Comparison of ENCODE assay signal across 8 mouse cellular contexts in genomic region chr8:19979536-19980345, GRCm38 (mm10).
A peak's percentile ranks its signal among the peaks of the same experiment; 100 is the strongest.
DNase-seq lines count a peak whose midpoint lies in the region; ATAC-seq and TF ChIP-seq lines count a peak whose summit lies in the region.

No protein-coding gene starts in this region.

- peak; percentile 40; the same call in 1 of the 2 replicates for TF ChIP-seq POLR2A in CH12.LX (IDR thresholded peaks at IDR 0.05; ENCODE audit: low read depth, low read length)
- TF ChIP-seq POLR2A in thymus, adult 2 months (IDR thresholded peaks at IDR 0.05; ENCODE audit: control insufficient read depth, extremely low read depth, insufficient read depth, low read length, poor library complexity) = peak; percentile 33; the same call in 1 of the 2 replicates

- in situ Hi-C loops in CH12.LX (cut with MboI; ENCODE audit: low pct_ligation_motif_present, low pct_unique_long_range_greater_than_20kb, low sequenced_read_pairs) = no loop called here

- dilution Hi-C loops in CH12.LX (cut with MboI; ENCODE audit: extremely low pct_ligation_motif_present, extremely low pct_unique_long_range_greater_than_20kb, low sequenced_read_pairs) = no loop called here

- no peak for TF ChIP-seq EP300 in CH12.LX (IDR thresholded peaks at IDR 0.05; ENCODE audit: low read length)
- TF ChIP-seq EP300 in heart, postnatal 0 days (IDR thresholded peaks at IDR 0.05; ENCODE audit: low read depth) = no peak

- peak; percentile 43 for DNase-seq in CH12.LX (ENCODE audit: extremely low read depth)
- peak; percentile 79 for DNase-seq in c-Kit-positive CD71-positive TER-119-positive erythroid progenitor cells, embryonic 14.5 days (ENCODE audit: low spot score)
- peak; percentile 85 for DNase-seq in forebrain, embryonic 11.5 days (ENCODE audit: low spot score)
- peak; percentile 51 for DNase-seq in heart, postnatal 0 days (ENCODE audit: low spot score)
- peak; percentile 56 to 82 for DNase-seq in kidney, postnatal 36 days
- peak; percentile 92 for DNase-seq in lung, embryonic 14.5 days
- DNase-seq in ovary, adult 18-20 months (ENCODE audit: low spot score) = peak; percentile 33
- DNase-seq in thymus, adult 2 months = peak; percentile 57

- TF ChIP-seq CTCF in CH12.LX (conservative IDR thresholded peaks at IDR 0.05 in 1 of 2, IDR thresholded peaks at IDR 0.05 in 1 of 2; ENCODE audit: low read depth in 2 of 2, low read length in 2 of 2) = peak in 1 of 2 experiments; percentile 67; a peak in 3 of 4 replicates
- TF ChIP-seq CTCF in heart, postnatal 0 days (IDR thresholded peaks at IDR 0.05; ENCODE audit: low read depth) = peak; percentile 70
- TF ChIP-seq CTCF in lung, embryonic 14.5 days (IDR thresholded peaks at IDR 0.05; ENCODE audit: low read depth) = peak; percentile 89
- peak; percentile 94 for TF ChIP-seq CTCF in thymus, adult 2 months (IDR thresholded peaks at IDR 0.05; ENCODE audit: borderline replicate concordance, control insufficient read depth, extremely low read depth, insufficient read depth, low read length, poor library complexity)

- H3K27ac ChIP-seq in CH12.LX (ENCODE audit: insufficient read depth, low read depth) = no peak overlapping the region
- H3K27ac ChIP-seq in forebrain, embryonic 11.5 days (ENCODE audit: low read depth, low read length) = no peak overlapping the region
- H3K27ac ChIP-seq in heart, postnatal 0 days (ENCODE audit: low read depth) = no peak overlapping the region; the same call in 1 of the 2 replicates
- no peak overlapping the region for H3K27ac ChIP-seq in lung, embryonic 14.5 days (ENCODE audit: low read depth)
- H3K27ac ChIP-seq in thymus, adult 2 months (ENCODE audit: control insufficient read depth, insufficient read depth, low read length) = no peak overlapping the region

- peak; percentile 10 for TF ChIP-seq RAD21 in CH12.LX (IDR thresholded peaks at IDR 0.05; ENCODE audit: low read depth, low read length)

- peaks cover 2% of the 10 kb centered on the region for H3K9me3 ChIP-seq in CH12.LX (replicated peaks; ENCODE audit: low read length)
- H3K9me3 ChIP-seq in forebrain, embryonic 11.5 days (ENCODE audit: control insufficient read depth, low read length) = peaks cover 6% of the 10 kb centered on the region; the same call in 1 of the 2 replicates
- no peaks in the 10 kb centered on the region for H3K9me3 ChIP-seq in heart, postnatal 0 days (replicated peaks; ENCODE audit: control insufficient read depth, low read length)
- H3K9me3 ChIP-seq in lung, embryonic 14.5 days (ENCODE audit: low read depth, low read length) = peaks cover 8% of the 10 kb centered on the region; the same call in 1 of the 2 replicates

- H3K9ac ChIP-seq in CH12.LX (ENCODE audit: insufficient read depth, low read depth) = peak overlapping the region; percentile 67; the same call in 1 of the 2 replicates
- peak overlapping the region; percentile 65 for H3K9ac ChIP-seq in forebrain, embryonic 11.5 days (ENCODE audit: low read length)
- peak overlapping the region; percentile 54 for H3K9ac ChIP-seq in heart, postnatal 0 days (replicated peaks; ENCODE audit: low read depth, low read length)
- H3K9ac ChIP-seq in lung, embryonic 14.5 days = peak overlapping the region; percentile 68

- WGBS in forebrain, embryonic 11.5 days = 8% methylated on average over 40 of the region's 42 CpGs
- 7% methylated on average over 39 of the region's 42 CpGs for WGBS in heart, postnatal 0 days
- WGBS in lung, embryonic 14.5 days = 6% methylated on average over 42 of the region's 42 CpGs
- WGBS in thymus, adult 2 months = 13% methylated on average over 42 of the region's 42 CpGs

- peaks cover 9 to 20% of the 10 kb centered on the region in 2 experiments; a peak in 3 of 4 replicates for H3K4me1 ChIP-seq in CH12.LX (ENCODE audit: control insufficient read depth in 1 of 2, insufficient read depth in 2 of 2)
- no peaks in the 10 kb centered on the region for H3K4me1 ChIP-seq in forebrain, embryonic 11.5 days (replicated peaks; ENCODE audit: control insufficient read depth, insufficient read depth, low read length)
- H3K4me1 ChIP-seq in heart, postnatal 0 days (ENCODE audit: control insufficient read depth, insufficient read depth) = no peaks in the 10 kb centered on the region
- H3K4me1 ChIP-seq in lung, embryonic 14.5 days (ENCODE audit: insufficient read depth) = no peaks in the 10 kb centered on the region
- H3K4me1 ChIP-seq in thymus, adult 2 months (replicated peaks; ENCODE audit: control insufficient read depth, insufficient read depth, low read length) = no peaks in the 10 kb centered on the region; the same call in 1 of the 2 replicates

- H3K4me2 ChIP-seq in CH12.LX (ENCODE audit: insufficient read depth, low read depth, poor library complexity, severe bottlenecking) = peak overlapping the region; percentile 55; the same call in 1 of the 2 replicates
- peak overlapping the region; percentile 58 for H3K4me2 ChIP-seq in forebrain, embryonic 11.5 days (ENCODE audit: low read depth, low read length, severe bottlenecking)
- peak overlapping the region; percentile 64 for H3K4me2 ChIP-seq in heart, postnatal 0 days (ENCODE audit: low read depth, low read length)
- H3K4me2 ChIP-seq in lung, embryonic 14.5 days = peak overlapping the region; percentile 68

- H3K27me3 ChIP-seq in CH12.LX (replicated peaks) = no peaks in the 10 kb centered on the region
- no peaks in the 10 kb centered on the region for H3K27me3 ChIP-seq in forebrain, embryonic 11.5 days (ENCODE audit: control insufficient read depth, insufficient read depth, low read length)
- H3K27me3 ChIP-seq in heart, postnatal 0 days (ENCODE audit: control insufficient read depth, insufficient read depth, low read length) = no peaks in the 10 kb centered on the region
- no peaks in the 10 kb centered on the region for H3K27me3 ChIP-seq in lung, embryonic 14.5 days (ENCODE audit: insufficient read depth, low read length)
- H3K27me3 ChIP-seq in thymus, adult 2 months (ENCODE audit: control insufficient read depth, insufficient read depth, low read length) = no peaks in the 10 kb centered on the region

- H3K36me3 ChIP-seq in CH12.LX (replicated peaks in 1 of 2; ENCODE audit: control insufficient read depth in 1 of 2, insufficient read depth in 1 of 2, low read length in 1 of 2) = no peaks in the 10 kb centered on the region
- no peaks in the 10 kb centered on the region for H3K36me3 ChIP-seq in forebrain, embryonic 11.5 days (ENCODE audit: control insufficient read depth, insufficient read depth, low read length)
- no peaks in the 10 kb centered on the region for H3K36me3 ChIP-seq in heart, postnatal 0 days (replicated peaks; ENCODE audit: control insufficient read depth, insufficient read depth, low read length)
- H3K36me3 ChIP-seq in lung, embryonic 14.5 days (ENCODE audit: insufficient read depth) = no peaks in the 10 kb centered on the region
- H3K36me3 ChIP-seq in thymus, adult 2 months (ENCODE audit: control insufficient read depth, insufficient read depth, low read length) = no peaks in the 10 kb centered on the region

- ATAC-seq in forebrain, embryonic 11.5 days (replicated peaks; ENCODE audit: low FRiP score) = peak; percentile 95
- ATAC-seq in heart, postnatal 0 days (ENCODE audit: insufficient read depth, low read depth) = peak; percentile 96
- peak; percentile 100 for ATAC-seq in lung, embryonic 14.5 days (ENCODE audit: insufficient read depth)

- H3K4me3 ChIP-seq in CH12.LX (replicated peaks in 1 of 3; ENCODE audit: low read depth in 2 of 3, low read length in 2 of 3, poor library complexity in 1 of 3) = peak overlapping the region in 2 of 3 experiments; percentile 28 to 56
- peak overlapping the region; percentile 36 for H3K4me3 ChIP-seq in forebrain, embryonic 11.5 days (ENCODE audit: low read depth, low read length)
- H3K4me3 ChIP-seq in heart, postnatal 0 days (ENCODE audit: low read depth, low read length) = peak overlapping the region; percentile 50
- peak overlapping the region; percentile 49 for H3K4me3 ChIP-seq in lung, embryonic 14.5 days (ENCODE audit: low read depth, low read length)
- peak overlapping the region; percentile 77 for H3K4me3 ChIP-seq in thymus, adult 2 months (ENCODE audit: control insufficient read depth, insufficient read depth, low read length)

- H3K79me2 ChIP-seq in CH12.LX (replicated peaks; ENCODE audit: control insufficient read depth, extremely low read depth, insufficient read depth, poor library complexity, severe bottlenecking) = no peaks in the 10 kb centered on the region

TF ChIP-seq in CH12.LX, 34 proteins besides CTCF, POLR2A, EP300 and RAD21:
- TF ChIP-seq SMC3 (IDR thresholded peaks at IDR 0.05; ENCODE audit: low read depth, low read length) = peak; percentile 34
- peak; percentile 68; the same call in 1 of the 2 replicates for TF ChIP-seq UBTF (IDR thresholded peaks at IDR 0.05; ENCODE audit: low read depth, low read length)
- no peak for TF ChIP-seq SIN3A (IDR thresholded peaks at IDR 0.05; ENCODE audit: low read length)
- TF ChIP-seq ZKSCAN1 (IDR thresholded peaks at IDR 0.05; ENCODE audit: borderline replicate concordance, low read depth, low read length) = no peak
- no peak for TF ChIP-seq ZC3H11A (IDR thresholded peaks at IDR 0.05; ENCODE audit: low read depth, low read length)
- TF ChIP-seq JUND (conservative IDR thresholded peaks at IDR 0.05; ENCODE audit: low read depth, low read length) = no peak
- TF ChIP-seq POLR2AphosphoS2 (IDR thresholded peaks at IDR 0.05; ENCODE audit: low read depth, low read length) = no peak
- TF ChIP-seq NELFE (IDR thresholded peaks at IDR 0.05; ENCODE audit: low read depth, low read length) = 0 out of 2 replicates have a peak, but pooled peaks have one; percentile 26
- TF ChIP-seq NRF1 (IDR thresholded peaks at IDR 0.05; ENCODE audit: low read depth, low read length) = no peak
- TF ChIP-seq MXI1 (IDR thresholded peaks at IDR 0.05; ENCODE audit: low read depth, low read length) = no peak
- TF ChIP-seq RCOR1 (conservative IDR thresholded peaks at IDR 0.05; ENCODE audit: low read depth, low read length) = no peak
- TF ChIP-seq USF2 (conservative IDR thresholded peaks at IDR 0.05; ENCODE audit: low read depth, low read length) = no peak
- TF ChIP-seq IRF4 (IDR thresholded peaks at IDR 0.05; ENCODE audit: low read depth, low read length) = no peak
- TF ChIP-seq CHD1 (IDR thresholded peaks at IDR 0.05; ENCODE audit: low read depth, low read length) = no peak
- TF ChIP-seq MAZ (IDR thresholded peaks at IDR 0.05; ENCODE audit: low read depth, low read length) = no peak
- TF ChIP-seq JUN (IDR thresholded peaks at IDR 0.05; ENCODE audit: insufficient read depth, low read depth, low read length) = no peak
- no peak for TF ChIP-seq PAX5 (IDR thresholded peaks at IDR 0.05; ENCODE audit: low read length)
- no peak for TF ChIP-seq ELF1 (IDR thresholded peaks at IDR 0.05; ENCODE audit: low read depth, low read length)
- TF ChIP-seq HCFC1 (IDR thresholded peaks at IDR 0.05; ENCODE audit: low read depth, low read length) = peak; percentile 65

Comparison
In these comparisons a context has a peak if more than half of its experiments do, and no peak if none do; other contexts are left out.
1. DNase-seq: peak in every context shown above with its lines; median percentile 92 in lung, embryonic 14.5 days; 85 in forebrain, embryonic 11.5 days; 79 in c-Kit-positive CD71-positive TER-119-positive erythroid progenitor cells, embryonic 14.5 days; 69 in kidney, postnatal 36 days; 57 in thymus, adult 2 months; 51 in heart, postnatal 0 days; 43 in CH12.LX; 33 in ovary, adult 18-20 months.